In genomic region chr12:82587348-82587895, GRCm38 (mm10) we compare ENCODE assay signal across 30 mouse cellular contexts. TPM values are rescaled to one million over a fixed set of nuclear protein-coding genes. Genes with fewer than 3 reads are reported as not detected.
DNase-seq lines count a peak whose midpoint lies in the region; ATAC-seq lines count a peak whose summit lies in the region.
"Had no signal": no experiment of that assay in that cellular context is flagged by ENCODE, and none has a peak within 500 bp of the region (broad histone marks: within the 10 kb centered on the region; RNA-seq: fewer than 3 reads in every experiment).

No protein-coding gene starts in this region.

- WGBS in kidney, embryonic 15.5 days: 27% methylated on average over 7 of the region's 7 CpGs

- H3K4me3 ChIP-seq in kidney, embryonic 15.5 days (replicated peaks): no peak overlapping the region
- H3K4me3 ChIP-seq: embryonic facial prominence, embryonic 13.5 days; erythroblast, embryonic 14.5 days; heart, adult 2 months; heart, embryonic 12.5 days; hindbrain, embryonic 15.5 days; left cerebral cortex, adult 2 months; limb, embryonic 13.5 days; megakaryocyte, embryonic 14.5 days; midbrain, embryonic 12.5 days; myocyte; neural tube, embryonic 13.5 days had no signal

- H3K4me2 ChIP-seq in kidney, embryonic 15.5 days: no peak overlapping the region
- H3K4me2 ChIP-seq: embryonic facial prominence, embryonic 13.5 days; heart, embryonic 12.5 days; hindbrain, embryonic 15.5 days; limb, embryonic 13.5 days; liver, embryonic 11.5 days; midbrain, embryonic 12.5 days; neural tube, embryonic 13.5 days had no signal

- peaks cover 30% of the 10 kb centered on the region for H3K4me1 ChIP-seq in kidney, embryonic 15.5 days
- H3K4me1 ChIP-seq: limb, embryonic 13.5 days; megakaryocyte, embryonic 14.5 days had no signal

- peak; percentile 63; the same call in 1 of the 2 replicates for ATAC-seq in kidney, embryonic 15.5 days (replicated peaks; ENCODE audit: low FRiP score)
- ATAC-seq: forebrain, embryonic 16.5 days; lung, postnatal 0 days had no signal

- peak overlapping the region; percentile 43; the same call in 1 of the 2 replicates for H3K27ac ChIP-seq in kidney, embryonic 15.5 days
- H3K27ac ChIP-seq: embryonic facial prominence, embryonic 13.5 days; heart, adult 2 months; hindbrain, embryonic 15.5 days; left cerebral cortex, adult 2 months; limb, embryonic 13.5 days; midbrain, embryonic 12.5 days; neural tube, embryonic 13.5 days had no signal

- H3K27me3 ChIP-seq in kidney, embryonic 15.5 days: no peaks in the 10 kb centered on the region
- H3K27me3 ChIP-seq: CH12.LX; embryonic facial prominence, embryonic 13.5 days; heart, embryonic 12.5 days; hindbrain, embryonic 15.5 days; megakaryocyte, embryonic 14.5 days; midbrain, embryonic 12.5 days; neural tube, embryonic 13.5 days had no signal

- no peaks in the 10 kb centered on the region for H3K36me3 ChIP-seq in kidney, embryonic 15.5 days
- H3K36me3 ChIP-seq: embryonic facial prominence, embryonic 13.5 days; heart, embryonic 12.5 days; hindbrain, embryonic 15.5 days; limb, embryonic 13.5 days; midbrain, embryonic 12.5 days; neural tube, embryonic 13.5 days had no signal

- DNase-seq in embryo, embryonic 11 days: peak; percentile 6
- DNase-seq in embryo, embryonic 10 days (ENCODE audit: low spot score): no peak
- peak; percentile 23 for DNase-seq in kidney, adult 18-20 months
- peak; percentile 32 to 55 for DNase-seq in kidney, postnatal 25 days
- no peak for DNase-seq in natural killer cell, adult 2 months (ENCODE audit: low spot score in 2 of 2)
- no peak for DNase-seq in left cerebral cortex, adult 18-20 months (ENCODE audit: low spot score in 2 of 2)
- DNase-seq in testis, postnatal 14 days (ENCODE audit: low spot score): no peak
- DNase-seq: adrenal gland, postnatal 14 days; cerebellum, adult 11-12 months; heart, adult 2 months; layer of hippocampus, adult 9-11 months; lung, postnatal 4 days; right cerebral cortex, postnatal 14 days had no signal

- no peak overlapping the region for H3K9ac ChIP-seq in kidney, embryonic 15.5 days
- H3K9ac ChIP-seq: embryonic facial prominence, embryonic 13.5 days; heart, embryonic 12.5 days; hindbrain, embryonic 15.5 days; limb, embryonic 13.5 days; midbrain, embryonic 12.5 days; neural tube, embryonic 13.5 days had no signal

- no peaks in the 10 kb centered on the region for H3K9me3 ChIP-seq in kidney, embryonic 15.5 days (replicated peaks)
- H3K9me3 ChIP-seq: embryonic facial prominence, embryonic 13.5 days; heart, embryonic 12.5 days; hindbrain, embryonic 15.5 days; limb, embryonic 13.5 days; megakaryocyte, embryonic 14.5 days; midbrain, embryonic 12.5 days; neural tube, embryonic 13.5 days had no signal

RNA-seq across cellular contexts. Expression of gene Rgs6, which starts 0.7 kb away (rescaled TPM):
- 1.8 and 2.0 TPM in 2 replicates for polyA plus RNA-seq in kidney, embryonic 15.5 days (2015; fragmentation: Nextera tagmentation; extraction: Ambion mirVana)
- total RNA-seq in left cerebral cortex, adult 18-20 months (2021): 10 to 100 TPM; 63.9 to 70.1 TPM
- total RNA-seq: CH12.LX; hematopoietic stem cell, adult 5-6 weeks had no signal
- polyA plus RNA-seq: C2C12; erythroblast, embryonic 14.5 days; myocyte had no signal

Comparison
In these comparisons a context has a peak if more than half of its experiments do, and no peak if none do; other contexts are left out.
1. DNase-seq: peak in embryo, embryonic 11 days (single experiment), kidney, adult 18-20 months (single experiment) and kidney, postnatal 25 days (2 of 2); none in embryo, embryonic 10 days (single experiment), natural killer cell, adult 2 months (0 of 2), left cerebral cortex, adult 18-20 months (0 of 2) and testis, postnatal 14 days (single experiment).